ENCODE assay signal across 26 mouse cellular contexts in the genomic region with DNA sequence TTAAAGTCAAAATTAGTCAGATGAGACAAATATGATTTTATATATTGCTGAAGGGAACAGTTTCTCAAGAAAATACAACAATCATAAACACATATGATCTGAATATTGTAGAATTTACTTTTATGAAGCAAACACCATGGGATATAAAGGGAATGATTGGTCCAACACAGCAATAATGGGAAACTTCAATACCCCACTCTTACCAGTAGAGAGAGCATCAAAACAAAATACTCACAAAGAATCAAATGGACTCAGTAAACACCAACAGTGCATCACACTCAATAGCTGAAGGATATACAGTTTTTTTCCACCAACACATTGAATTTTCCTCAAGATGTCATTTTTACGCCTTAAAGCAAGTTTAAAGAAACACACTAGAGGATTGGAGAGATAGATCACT.
DNase-seq lines count a peak whose midpoint lies in the region; ATAC-seq and TF ChIP-seq lines count a peak whose summit lies in the region.
"Had no signal": no experiment of that assay in that cellular context is flagged by ENCODE, and none has a peak within 500 bp of the region (broad histone marks: within the 10 kb centered on the region; RNA-seq: fewer than 3 reads in every experiment).

No protein-coding gene starts in this region.

- ATAC-seq in kidney, postnatal 0 days (replicated peaks; ENCODE audit: low FRiP score, low read depth), result no peak
- ATAC-seq in kidney, embryonic 15.5 days (replicated peaks; ENCODE audit: low FRiP score), result no peak
- ATAC-seq in Patski, result no peak
- ATAC-seq: CD4-positive, CD25-positive, alpha-beta regulatory T cell, adult 4 months; forebrain, embryonic 14.5 days; forebrain, embryonic 16.5 days had no signal

- no peak overlapping the region for H3K4me2 ChIP-seq in kidney, postnatal 0 days (ENCODE audit: low read length)
- H3K4me2 ChIP-seq in kidney, embryonic 15.5 days, result no peak overlapping the region
- H3K4me2 ChIP-seq: embryonic facial prominence, embryonic 13.5 days; embryonic facial prominence, embryonic 15.5 days; forebrain, embryonic 12.5 days had no signal

- no peak overlapping the region for H3K27ac ChIP-seq in kidney, postnatal 0 days
- H3K27ac ChIP-seq in kidney, embryonic 15.5 days, result no peak overlapping the region
- H3K27ac ChIP-seq in left cerebral cortex, adult 2 months, result no peak overlapping the region
- H3K27ac ChIP-seq: embryonic facial prominence, embryonic 13.5 days; embryonic facial prominence, embryonic 15.5 days; forebrain, embryonic 10.5 days; forebrain, embryonic 12.5 days had no signal

- DNase-seq in kidney, postnatal 0 days (ENCODE audit: low spot score), result no peak
- no peak for DNase-seq in left cerebral cortex, adult 2 months (ENCODE audit: extremely low spot score in 1 of 2, low spot score in 2 of 2)
- no peak for DNase-seq in left cerebral cortex, postnatal 36 days (ENCODE audit: low spot score in 2 of 2)
- no peak for DNase-seq in Patski (ENCODE audit: low read depth, low spot score)
- DNase-seq: adrenal gland, adult 2 months; adrenal gland, postnatal 10 days; adrenal gland, postnatal 25 days; B cell, adult 2 months; cerebellum, adult 11 months; cerebellum, adult 18-20 months; cerebellum, adult 8-10 months; cerebellum, adult 9-11 months; cerebellum, postnatal 14 days; cerebellum, postnatal 36 days; embryo, embryonic 11 days had no signal

- TF ChIP-seq CTCF in kidney, postnatal 0 days (IDR thresholded peaks at IDR 0.05; ENCODE audit: low read depth), result peak; percentile 13; the same call in 1 of the 2 replicates
- peak; percentile 13 for TF ChIP-seq CTCF in left cerebral cortex, adult 2 months (IDR thresholded peaks at IDR 0.05)
- TF ChIP-seq CTCF in Patski (IDR thresholded peaks at IDR 0.05), result peak; percentile 11

- no peaks in the 10 kb centered on the region for H3K9me3 ChIP-seq in kidney, postnatal 0 days (replicated peaks; ENCODE audit: low read length)
- no peaks in the 10 kb centered on the region for H3K9me3 ChIP-seq in kidney, embryonic 15.5 days (replicated peaks)
- H3K9me3 ChIP-seq: embryonic facial prominence, embryonic 13.5 days; embryonic facial prominence, embryonic 15.5 days; forebrain, embryonic 10.5 days; forebrain, embryonic 12.5 days had no signal

- in situ Hi-C loops in Patski (cut with MboI; ENCODE audit: low pct_unique_long_range_greater_than_20kb), result no loop called here

- no peak overlapping the region for H3K9ac ChIP-seq in kidney, postnatal 0 days (ENCODE audit: low read depth, low read length)
- H3K9ac ChIP-seq in kidney, embryonic 15.5 days, result no peak overlapping the region
- H3K9ac ChIP-seq: embryonic facial prominence, embryonic 13.5 days; embryonic facial prominence, embryonic 15.5 days; forebrain, embryonic 12.5 days had no signal

- no peaks in the 10 kb centered on the region for H3K4me1 ChIP-seq in kidney, postnatal 0 days (replicated peaks; ENCODE audit: insufficient read depth, low read length)
- no peaks in the 10 kb centered on the region for H3K4me1 ChIP-seq in kidney, embryonic 15.5 days
- H3K4me1 ChIP-seq: embryonic facial prominence, embryonic 13.5 days; embryonic facial prominence, embryonic 15.5 days; forebrain, embryonic 10.5 days; forebrain, embryonic 12.5 days had no signal

- no peaks in the 10 kb centered on the region for H3K27me3 ChIP-seq in kidney, postnatal 0 days (ENCODE audit: insufficient read depth, low read length)
- no peaks in the 10 kb centered on the region for H3K27me3 ChIP-seq in kidney, embryonic 15.5 days
- peaks cover 3% of the 10 kb centered on the region for H3K27me3 ChIP-seq in Patski
- H3K27me3 ChIP-seq: CH12.LX; embryonic facial prominence, embryonic 13.5 days; embryonic facial prominence, embryonic 15.5 days; forebrain, embryonic 12.5 days had no signal

- no peak overlapping the region for H3K4me3 ChIP-seq in kidney, postnatal 0 days (replicated peaks; ENCODE audit: low read depth, low read length)
- H3K4me3 ChIP-seq in kidney, embryonic 15.5 days (replicated peaks), result no peak overlapping the region
- H3K4me3 ChIP-seq in left cerebral cortex, adult 2 months, result no peak overlapping the region
- H3K4me3 ChIP-seq: embryonic facial prominence, embryonic 13.5 days; embryonic facial prominence, embryonic 15.5 days; erythroblast, embryonic 14.5 days; forebrain, embryonic 10.5 days; forebrain, embryonic 12.5 days had no signal

- CTCF ChIA-PET in Patski (lab: Charles Lee), result interaction anchor here (1.1 kb wide), 1 partner anchor 10 kb away, joined by 3 read pairs; no protein-coding TSS in a partner anchor

- 89% methylated on average over 1 of the region's 1 CpGs for WGBS in kidney, postnatal 0 days
- WGBS in kidney, embryonic 15.5 days, result 88% methylated on average over 1 of the region's 1 CpGs

- intact Hi-C loops in left cerebral cortex, adult 2 months (cut with DNase I), result no loop called here
- intact Hi-C loops in left cerebral cortex, postnatal 36 days (cut with DNase I), result no loop called here

- POLR2A ChIA-PET in Patski (lab: Charles Lee), result no interaction called here

- no peaks in the 10 kb centered on the region for H3K36me3 ChIP-seq in kidney, postnatal 0 days (ENCODE audit: insufficient read depth, low read length)
- H3K36me3 ChIP-seq in kidney, embryonic 15.5 days, result no peaks in the 10 kb centered on the region
- H3K36me3 ChIP-seq: embryonic facial prominence, embryonic 13.5 days; embryonic facial prominence, embryonic 15.5 days; forebrain, embryonic 10.5 days; forebrain, embryonic 12.5 days; G1E had no signal
